Mouse (Mus musculus) stomach, embryonic 14.5 days (tissue): ENCODE results near the gene Rnf25. TPM values are rescaled to one million over a fixed set of nuclear protein-coding genes. Genes with fewer than 3 reads are reported as not detected.
A peak's percentile ranks its signal among the peaks of the same experiment; 100 is the strongest.

Source experiments
- ATAC-seq: fragments of 200-750 bp; cut with Nextera tagmentation; 2 replicates; pipeline ENCODE4 v1.8.0; 2017; ENCODE audit warnings: low read depth, moderate TSS enrichment; ENCODE audit not compliant: insufficient number of reproducible peaks, insufficient read depth, low FRiP score
- H3K27ac ChIP-seq: fragments of 300-500 bp; sonication (generic); 2 replicates; pipeline ENCODE4 v1.5.1; 2014; ENCODE audit warnings: mild to moderate bottlenecking, low read length, moderate library complexity, mixed read lengths
- H3K27me3 ChIP-seq: fragments of 300-500 bp; sonication (generic); 2 replicates; pipeline ENCODE4 v1.6.1; 2014; ENCODE audit warnings: low read length, control low read depth, mixed read lengths; ENCODE audit not compliant: control insufficient read depth, insufficient read depth
- H3K36me3 ChIP-seq: fragments of 300-500 bp; sonication (generic); 2 replicates; pipeline ENCODE4 v1.6.1; 2014; ENCODE audit warnings: mild to moderate bottlenecking, control low read depth, low read length, moderate library complexity, mixed read lengths; ENCODE audit not compliant: control insufficient read depth, insufficient read depth
- H3K4me1 ChIP-seq: fragments of 300-500 bp; sonication (generic); 2 replicates; pipeline ENCODE4 v1.6.1; 2014; ENCODE audit warnings: low read length, control low read depth, mixed read lengths; ENCODE audit not compliant: control insufficient read depth, insufficient read depth
- H3K4me2 ChIP-seq: fragments of 300-500 bp; sonication (generic); replicated peaks from 2 replicates; pipeline ENCODE4 v1.6.1; 2014; ENCODE audit warnings: low read depth, low read length, control low read depth
- H3K4me3 ChIP-seq: fragments of 300-500 bp; sonication (generic); 2 replicates; pipeline ENCODE4 v1.5.1; 2014; ENCODE audit warnings: low read depth, low read length, control low read depth
- H3K9ac ChIP-seq: fragments of 300-500 bp; sonication (generic); replicated peaks from 2 replicates; pipeline ENCODE4 v1.6.1; 2014; ENCODE audit warnings: low read depth, mild to moderate bottlenecking, control low read depth, low read length, moderate library complexity, mixed read lengths
- H3K9me3 ChIP-seq: fragments of 300-500 bp; sonication (generic); 2 replicates; pipeline ENCODE4 v1.6.1; 2016; ENCODE audit warnings: low read depth, low read length, control low read depth; ENCODE audit not compliant: control insufficient read depth
- WGBS: fragments of 180-500 bp; shearing (Covaris S2); extraction: QIAGEN DNeasy Blood & Tissue Kit; methylation state at CpG from one replicate; pipeline ENCODE4 v1.1.7; 2014; 5-methylcytosine and 5-hydroxymethylcytosine counted together
- polyA plus RNA-seq: library from polyadenylated mRNA; unstranded; fragments of >200 nt; fragmentation: Nextera tagmentation; extraction: Ambion mirVana; gene quantifications from 2 replicates; pipeline ENCODE4 v1.2.1, GENCODE M21; 2014

The Rnf25 gene
- polyA plus RNA-seq, 1 experiment from 2014 or later: 7.0 TPM

DNA sequence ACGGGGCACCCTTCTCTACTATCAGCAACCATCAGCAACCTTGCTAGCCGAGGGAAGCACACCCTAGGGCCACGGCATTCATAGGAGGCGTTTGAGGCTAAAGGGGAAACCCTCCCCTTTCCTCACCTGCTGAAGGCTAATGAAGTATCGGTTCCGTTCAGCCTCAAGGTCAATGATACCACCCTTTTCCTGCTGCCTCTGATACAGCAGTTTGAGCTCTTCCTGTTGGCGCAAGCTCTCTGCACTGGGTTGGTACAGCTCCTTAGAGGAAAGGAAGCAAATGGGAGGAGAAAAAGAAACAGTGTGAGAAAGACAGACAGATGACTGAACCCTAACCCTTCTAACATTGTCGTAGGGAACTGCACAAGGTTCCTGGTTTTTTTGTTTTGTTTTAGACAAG, 6.8 kb downstream of the Rnf25 start:
- WGBS: 85% methylated on average over 8 of the region's 8 CpGs
- ATAC-seq: no peak
- Histone ChIP-seq H3K27me3 (no peaks in the 10 kb centered on the region), H3K9ac (no peak overlapping the region), H3K27ac (no peak overlapping the region), H3K4me3 (no peak overlapping the region), H3K4me1 (no peaks in the 10 kb centered on the region), H3K36me3 (peaks cover 66% of the 10 kb centered on the region), H3K9me3 (no peaks in the 10 kb centered on the region), H3K4me2 (no peak overlapping the region)

DNA sequence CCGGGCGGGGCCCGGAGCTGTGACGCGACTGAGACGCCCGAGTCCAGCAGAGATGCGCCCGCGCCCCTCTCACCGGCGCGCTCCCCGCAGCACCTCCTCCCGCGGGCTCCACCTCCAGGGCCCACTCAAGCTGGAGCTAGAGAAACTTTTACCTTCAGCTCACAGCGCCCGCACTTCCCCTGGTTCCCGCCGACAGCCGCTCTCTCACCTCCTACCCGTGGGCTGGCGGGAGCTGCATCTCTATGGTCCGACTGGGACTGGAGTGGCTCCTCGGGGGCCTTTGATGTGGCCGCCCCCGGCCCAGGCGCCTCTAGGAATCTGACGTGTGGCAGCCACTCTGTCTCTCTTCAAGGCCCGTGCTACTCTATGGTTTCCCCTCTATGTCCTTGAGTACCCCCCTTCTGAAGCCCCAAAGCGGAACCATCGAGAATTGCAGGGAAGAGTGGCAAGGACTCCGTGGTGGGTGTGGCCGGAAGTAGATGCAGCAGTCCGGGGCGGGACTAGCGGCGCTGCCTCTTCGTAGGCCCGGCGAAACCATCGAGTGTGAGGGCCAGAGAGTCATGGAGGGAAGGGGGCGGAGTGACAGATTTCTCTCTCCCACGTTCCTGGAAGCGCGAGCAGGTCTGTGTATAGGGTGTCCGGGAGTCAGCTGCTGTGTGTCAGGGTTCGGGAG, 13.3 kb downstream of the Rnf25 start, which contains the start of the genes Zfp142 and Bcs1l:
Zfp142 (minus strand) TSS at position 474 of the 673 bp plus-strand sequence.
Bcs1l (plus strand) TSS at position 517 of the 673 bp plus-strand sequence.
- Histone ChIP-seq H3K36me3 (peaks cover 25% of the 10 kb centered on the region; the same call in 1 of the 2 replicates), H3K9me3 (no peaks in the 10 kb centered on the region), H3K4me1 (peaks cover 8% of the 10 kb centered on the region), H3K9ac (peak within 1 kb of the TSS; percentile 69), H3K27me3 (no peaks in the 10 kb centered on the region), H3K4me2 (peak within 1 kb of the TSS; percentile 80), H3K27ac (peak within 1 kb of the TSS; percentile 80), H3K4me3 (peak within 1 kb of the TSS; percentile 79)
- peak; percentile 99 for ATAC-seq
- WGBS: under 1% methylated on average over 48 of the region's 48 CpGs

DNA sequence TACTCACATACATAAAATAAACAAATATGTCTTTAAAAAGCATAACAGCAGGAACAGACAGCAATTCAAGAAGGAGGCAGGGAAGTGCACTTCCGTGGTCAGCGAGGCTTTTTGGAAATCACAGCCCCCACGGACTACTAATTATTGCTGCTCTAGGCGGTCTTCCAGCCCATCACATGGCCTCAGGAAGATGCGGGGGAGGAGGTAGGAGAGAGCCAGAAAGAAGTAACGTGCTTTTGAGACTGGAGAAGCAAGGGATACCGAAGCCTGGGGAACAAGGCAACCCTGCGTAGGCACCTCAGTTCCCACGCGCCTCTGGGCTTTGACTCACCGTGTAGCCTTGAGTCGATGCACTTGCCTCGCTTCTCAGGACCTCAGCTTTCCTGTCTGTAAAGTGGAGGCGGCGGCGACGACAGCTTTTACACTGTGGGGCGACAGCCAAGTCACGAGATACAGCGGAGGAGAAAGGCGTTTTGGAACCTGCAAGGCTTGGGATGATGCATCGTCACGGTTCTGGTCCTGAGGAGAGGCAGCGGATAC, 13.9 kb downstream of the Rnf25 start:
- WGBS: under 1% methylated on average over 24 of the region's 24 CpGs
- H3K4me2 ChIP-seq: peak overlapping the region; percentile 80
- no peak for ATAC-seq
- no peaks in the 10 kb centered on the region for H3K27me3 ChIP-seq
- no peaks in the 10 kb centered on the region for H3K9me3 ChIP-seq
- peak overlapping the region; percentile 79 for H3K4me3 ChIP-seq
- peak overlapping the region; percentile 80 for H3K27ac ChIP-seq
- peaks cover 25% of the 10 kb centered on the region; the same call in 1 of the 2 replicates for H3K36me3 ChIP-seq
- H3K4me1 ChIP-seq: peaks cover 8% of the 10 kb centered on the region
- H3K9ac ChIP-seq: peak overlapping the region; percentile 60

DNA sequence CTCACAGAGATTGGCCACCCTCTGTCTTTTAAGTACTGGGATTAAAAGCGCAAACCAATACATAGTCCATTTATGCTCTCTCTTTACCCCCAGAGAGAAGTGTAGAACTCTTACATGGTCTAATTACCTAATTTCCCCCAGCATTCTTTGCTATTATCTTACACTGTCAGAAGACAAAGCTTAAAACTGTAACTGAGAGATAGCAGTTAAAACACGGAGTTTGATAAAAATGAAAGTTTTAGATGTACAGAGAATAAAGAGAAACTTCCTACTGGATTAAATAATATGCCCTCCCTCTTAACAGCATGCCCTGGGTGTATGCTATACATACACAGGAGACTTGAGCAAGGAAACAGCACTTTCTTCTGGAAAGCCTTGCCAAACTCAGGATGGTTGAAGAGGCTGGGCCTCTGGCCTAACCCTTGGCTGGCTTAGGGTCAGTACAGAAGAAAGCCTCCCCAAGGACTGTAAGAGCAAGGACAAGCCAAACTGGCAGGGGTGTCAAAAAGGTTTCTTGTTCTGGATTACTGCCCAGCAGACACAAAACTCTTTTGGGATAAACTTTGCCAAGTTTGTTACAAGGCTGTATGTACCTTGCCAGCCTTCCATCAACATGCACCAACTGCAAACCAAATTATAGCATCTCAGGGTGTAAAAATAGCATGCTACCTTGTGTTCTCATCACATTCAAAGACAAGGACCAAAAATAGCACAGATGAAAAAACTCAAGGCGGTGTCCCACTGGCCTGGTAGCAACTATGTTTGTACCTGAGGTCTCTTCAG, 16.4 kb downstream of the Rnf25 start:
- no peak overlapping the region for H3K4me3 ChIP-seq
- no peak overlapping the region for H3K4me2 ChIP-seq
- H3K4me1 ChIP-seq: peaks cover 8% of the 10 kb centered on the region
- no peak for ATAC-seq
- H3K27me3 ChIP-seq: no peaks in the 10 kb centered on the region
- 92% methylated on average over 3 of the region's 3 CpGs for whole genome bisulfite sequencing
- H3K9me3 ChIP-seq: no peaks in the 10 kb centered on the region
- H3K9ac ChIP-seq: no peak overlapping the region
- peaks cover 16% of the 10 kb centered on the region; the same call in 1 of the 2 replicates for H3K36me3 ChIP-seq
- no peak overlapping the region for H3K27ac ChIP-seq

DNA sequence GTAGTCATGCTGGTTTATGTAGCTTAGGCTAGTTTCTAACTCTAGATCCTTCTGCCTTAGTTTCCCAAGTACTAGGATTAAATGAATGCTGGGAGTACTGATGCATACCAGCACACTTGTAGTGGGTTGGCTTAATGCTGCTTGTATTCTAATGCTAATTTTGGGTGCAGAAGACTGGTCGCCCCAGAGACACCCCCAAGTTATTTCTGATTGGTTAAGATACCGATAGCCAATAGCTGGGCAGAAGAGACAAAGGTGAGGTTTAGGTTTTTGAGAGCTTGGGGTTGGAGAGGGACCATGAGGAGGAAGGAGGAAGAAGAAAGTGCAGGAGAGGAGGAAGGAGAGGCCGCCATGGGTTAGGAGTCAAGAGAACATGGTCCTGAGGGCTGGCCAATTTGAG, 18.6 kb downstream of the Rnf25 start:
- peaks cover 22% of the 10 kb centered on the region for H3K36me3 ChIP-seq
- H3K4me2 ChIP-seq: no peak overlapping the region

DNA sequence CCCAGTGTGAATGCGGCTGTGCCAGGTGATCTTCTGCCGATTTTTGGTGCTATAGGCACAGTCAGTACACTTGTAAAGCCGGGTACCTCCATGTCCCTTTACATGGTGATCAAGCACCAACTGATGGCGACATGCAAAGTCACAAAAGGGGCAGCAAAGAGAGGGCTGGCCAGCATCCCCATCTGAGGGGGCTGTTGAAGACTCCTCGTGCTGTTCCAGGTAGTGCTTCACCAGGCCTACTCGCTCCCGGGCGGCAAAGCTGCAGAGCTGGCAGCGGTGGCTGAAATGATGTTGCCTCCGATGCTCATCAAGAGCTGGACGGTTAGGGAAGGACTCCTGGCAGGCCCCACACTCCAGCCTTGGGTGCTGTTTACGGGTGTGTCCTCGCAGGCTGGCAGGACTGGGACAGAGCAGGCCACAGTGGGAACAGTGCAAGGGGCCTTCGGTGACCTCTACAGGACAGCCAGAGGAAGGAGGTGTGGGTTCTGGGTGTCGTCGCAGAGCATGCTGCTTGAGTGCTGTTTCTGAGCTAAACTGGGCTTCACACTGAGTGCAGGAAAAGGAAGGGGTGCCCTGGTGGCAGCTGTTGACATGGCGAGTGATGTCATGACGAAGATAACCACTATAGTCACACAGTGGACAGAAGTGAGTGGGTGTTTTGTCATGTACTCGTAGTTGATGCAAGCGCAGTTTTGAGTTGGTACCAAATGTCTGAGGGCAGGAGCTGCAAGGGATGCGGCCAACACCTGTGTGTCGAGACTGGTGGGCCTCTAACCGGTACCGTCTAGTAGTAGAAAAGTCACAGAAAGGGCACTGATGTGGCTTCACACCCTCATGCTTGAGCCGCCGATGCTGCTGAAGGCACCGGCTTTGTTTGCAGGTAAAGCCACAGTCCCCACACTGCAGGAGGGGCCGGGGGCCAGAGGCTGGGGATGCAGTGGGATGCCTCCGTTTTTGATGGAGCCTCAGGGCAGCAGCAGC, 31.2 kb downstream of the Rnf25 start:
- H3K4me2 ChIP-seq: no peak overlapping the region
- no peaks in the 10 kb centered on the region for H3K4me1 ChIP-seq
- H3K27ac ChIP-seq: no peak overlapping the region
- no peaks in the 10 kb centered on the region for H3K9me3 ChIP-seq
- ATAC-seq: no peak
- 93% methylated on average over 29 of the region's 29 CpGs for WGBS
- H3K27me3 ChIP-seq: no peaks in the 10 kb centered on the region
- H3K9ac ChIP-seq: no peak overlapping the region
- no peak overlapping the region for H3K4me3 ChIP-seq
- peaks cover 75% of the 10 kb centered on the region for H3K36me3 ChIP-seq

More for the DNA sequence above, 18.6 kb downstream of the Rnf25 start:
- Histone ChIP-seq H3K4me3 (no peak overlapping the region), H3K4me1 (0 out of 2 replicates have a peak, but pooled peaks cover 3% of the 10 kb centered on the region), H3K27ac (no peak overlapping the region), H3K27me3 (no peaks in the 10 kb centered on the region), H3K9me3 (no peaks in the 10 kb centered on the region), H3K9ac (no peak overlapping the region)
- no peak for ATAC-seq
- WGBS: 80% methylated on average over 3 of the region's 3 CpGs

DNA sequence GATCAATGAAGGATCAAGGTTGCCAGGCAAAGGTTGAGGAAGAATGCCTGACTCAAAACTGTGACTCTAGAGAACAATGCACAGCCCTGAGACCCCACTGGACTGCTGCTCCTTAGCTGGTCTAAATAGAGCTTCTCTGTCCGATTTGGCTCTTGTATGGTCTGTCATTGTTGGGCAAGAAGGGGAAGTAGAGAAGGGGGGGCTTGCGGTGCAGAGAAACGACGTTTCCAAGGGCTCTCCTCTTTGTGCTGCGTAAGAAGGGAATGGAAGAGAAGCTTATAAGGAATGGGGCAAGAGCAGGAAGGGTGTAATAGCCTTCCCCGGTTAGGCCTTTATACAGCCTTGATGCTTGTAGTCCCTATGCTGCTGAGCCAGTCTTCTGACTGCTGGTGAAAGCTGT, 35.4 kb downstream of the Rnf25 start:
- H3K27ac ChIP-seq: no peak overlapping the region
- no peak for ATAC-seq
- no peaks in the 10 kb centered on the region for H3K27me3 ChIP-seq
- H3K4me1 ChIP-seq: no peaks in the 10 kb centered on the region
- H3K36me3 ChIP-seq: peaks cover 53% of the 10 kb centered on the region
- H3K4me2 ChIP-seq: no peak overlapping the region
- H3K9ac ChIP-seq: no peak overlapping the region
- no peaks in the 10 kb centered on the region for H3K9me3 ChIP-seq
- no peak overlapping the region for H3K4me3 ChIP-seq
- 92% methylated on average over 6 of the region's 6 CpGs for WGBS

DNA sequence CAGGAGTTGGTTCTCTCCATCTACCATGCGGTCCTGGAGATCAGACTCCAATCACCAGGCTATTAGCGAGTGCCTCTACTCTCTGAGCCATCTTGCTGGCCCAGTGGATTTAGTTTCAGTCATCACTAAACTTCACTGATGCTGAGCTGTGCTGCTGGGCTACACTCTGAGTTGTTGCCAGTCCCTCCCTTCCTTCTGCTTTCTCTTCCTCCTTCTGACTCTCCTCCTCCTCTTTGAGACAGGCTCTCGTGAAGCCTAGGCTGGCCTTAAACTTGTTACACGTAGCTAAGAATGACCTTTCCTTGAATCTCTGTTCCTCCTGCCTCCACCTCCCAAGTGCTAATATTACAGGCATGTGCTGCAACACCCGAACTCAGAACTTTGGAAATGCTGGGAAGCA, 42.1 kb downstream of the Rnf25 start:
- no peak for ATAC-seq
- WGBS: 87% methylated on average over 5 of the region's 5 CpGs
- Histone ChIP-seq H3K4me3 (no peak overlapping the region), H3K9ac (no peak overlapping the region), H3K4me2 (no peak overlapping the region), H3K27ac (no peak overlapping the region), H3K36me3 (no peaks in the 10 kb centered on the region), H3K27me3 (no peaks in the 10 kb centered on the region), H3K4me1 (no peaks in the 10 kb centered on the region), H3K9me3 (no peaks in the 10 kb centered on the region)
